Mouse (Mus musculus) neural tube, embryonic 13.5 days (tissue): ENCODE data around the gene Bcam. TPM values are rescaled to one million over a fixed set of nuclear protein-coding genes. Genes with fewer than 3 reads are reported as not detected.

Experiments used
- ATAC-seq: fragments of 200-750 bp; cut with Nextera tagmentation; 2 replicates; pipeline ENCODE4 v1.8.0; 2017; ENCODE audit warnings: low read depth, mild to moderate bottlenecking, moderate TSS enrichment, moderate library complexity
- H3K27ac ChIP-seq: fragments of 300-500 bp; sonication (generic); replicated peaks from 2 replicates; pipeline ENCODE4 v1.5.1; 2015; ENCODE audit warnings: moderate library complexity, mild to moderate bottlenecking, inconsistent platforms
- H3K27me3 ChIP-seq: fragments of 300-500 bp; sonication (generic); 2 replicates; pipeline ENCODE4 v1.6.1; 2015; ENCODE audit warnings: mild to moderate bottlenecking, inconsistent platforms
- H3K36me3 ChIP-seq: fragments of 300-500 bp; sonication (generic); 2 replicates; pipeline ENCODE4 v1.6.1; 2015; ENCODE audit warnings: mild to moderate bottlenecking, inconsistent platforms
- H3K4me1 ChIP-seq: fragments of 300-500 bp; sonication (generic); replicated peaks from 2 replicates; pipeline ENCODE4 v1.6.1; 2015; ENCODE audit warnings: inconsistent platforms
- H3K4me2 ChIP-seq: fragments of 300-500 bp; sonication (generic); 2 replicates; pipeline ENCODE4 v1.6.1; 2015; ENCODE audit warnings: inconsistent platforms, mild to moderate bottlenecking, moderate library complexity
- H3K4me3 ChIP-seq: fragments of 300-500 bp; sonication (generic); 2 replicates; pipeline ENCODE4 v1.5.1; 2015; ENCODE audit warnings: mild to moderate bottlenecking, inconsistent platforms
- H3K9ac ChIP-seq: fragments of 300-500 bp; sonication (generic); 2 replicates; pipeline ENCODE4 v1.6.1; 2015; ENCODE audit warnings: moderate library complexity, mild to moderate bottlenecking, inconsistent platforms
- H3K9me3 ChIP-seq: fragments of 300-500 bp; sonication (generic); 2 replicates; pipeline ENCODE4 v1.6.1; 2016; ENCODE audit warnings: inconsistent platforms
- WGBS: fragments of 180-500 bp; shearing (Covaris S2); methylation state at CpG from one replicate; pipeline ENCODE4 v1.1.7; 2015; 5-methylcytosine and 5-hydroxymethylcytosine counted together
- polyA plus RNA-seq: library from polyadenylated mRNA; unstranded; fragments of >200 nt; fragmentation: Nextera tagmentation; extraction: Ambion mirVana; gene quantifications from 2 replicates; pipeline ENCODE4 v1.2.1, GENCODE M21; 2015

Gene Bcam
- polyA plus RNA-seq, 1 experiment from 2014 or later = 16.6 TPM

DNA sequence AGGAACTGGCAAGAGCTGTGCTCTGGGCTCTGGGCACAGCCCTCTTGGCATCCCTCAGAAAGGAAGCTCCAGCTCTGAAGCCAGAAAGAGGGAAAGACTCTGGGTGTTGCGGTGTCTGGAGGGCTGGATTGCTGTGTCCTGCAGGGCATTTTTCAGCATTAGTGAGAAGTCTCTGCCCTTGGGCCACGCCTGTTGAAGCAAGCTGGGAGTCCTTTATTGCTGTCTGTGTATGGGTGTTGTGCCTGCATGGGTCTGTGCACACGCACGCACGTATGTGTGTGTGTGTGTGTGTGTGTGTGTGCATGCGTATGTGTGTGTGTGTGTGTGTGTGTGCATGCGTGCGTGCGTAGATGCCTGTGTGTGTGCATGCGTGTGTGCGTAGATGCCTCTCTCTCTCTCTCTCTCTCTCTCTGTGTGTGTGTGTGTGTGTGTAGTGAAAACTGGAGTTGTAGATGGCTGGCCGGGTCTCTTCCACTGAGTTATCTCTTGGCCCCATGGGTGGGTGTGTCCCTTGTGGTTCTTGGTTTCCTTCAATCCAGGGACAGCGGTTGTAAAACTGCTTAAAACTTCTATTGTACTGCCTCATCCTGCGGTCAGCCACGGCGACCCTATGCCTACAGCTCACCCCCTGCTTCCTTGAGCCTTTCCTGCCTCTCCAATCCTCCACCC lies 34.3 kb downstream of the Bcam start:
- 85% methylated on average over 16 of the region's 16 CpGs for WGBS
- H3K9ac ChIP-seq = no peak overlapping the region

DNA sequence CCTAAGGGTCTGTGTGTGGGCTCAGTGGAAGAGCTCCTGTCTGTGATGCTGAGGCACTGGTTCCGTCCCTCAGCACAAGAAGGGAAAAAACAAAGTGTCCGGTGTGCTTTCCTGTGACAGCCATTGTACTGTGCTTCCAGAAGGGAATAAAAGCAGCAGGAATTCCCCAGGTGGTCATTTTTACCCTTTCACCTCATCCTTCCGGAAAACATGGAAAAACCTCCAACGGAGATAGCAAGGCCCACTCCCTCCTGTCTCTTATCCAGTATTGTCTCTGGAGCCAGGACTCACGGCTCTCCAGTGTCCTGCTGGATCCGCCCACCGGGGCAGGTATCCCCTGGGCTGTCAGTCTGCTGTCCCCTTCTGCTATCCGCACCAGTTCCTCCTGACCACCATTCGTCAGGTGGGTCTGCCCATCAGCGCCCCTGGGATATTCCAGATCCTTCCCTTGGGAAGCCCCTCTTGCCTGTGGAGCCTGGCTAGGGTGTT lies 36.6 kb downstream of the Bcam start:
- Histone ChIP-seq H3K27ac (no peak overlapping the region), H3K9me3 (no peaks in the 10 kb centered on the region), H3K36me3 (peaks cover 85% of the 10 kb centered on the region), H3K27me3 (no peaks in the 10 kb centered on the region), H3K4me2 (no peak overlapping the region), H3K4me3 (no peak overlapping the region), H3K9ac (no peak overlapping the region), H3K4me1 (no peaks in the 10 kb centered on the region)
- ATAC-seq = no peak
- WGBS = 86% methylated on average over 10 of the region's 10 CpGs

More for the DNA sequence above, 34.3 kb downstream of the Bcam start:
- Histone ChIP-seq H3K9me3 (no peaks in the 10 kb centered on the region), H3K27ac (no peak overlapping the region), H3K27me3 (no peaks in the 10 kb centered on the region), H3K4me2 (no peak overlapping the region), H3K36me3 (peaks cover 72% of the 10 kb centered on the region), H3K4me1 (peaks cover 9% of the 10 kb centered on the region), H3K4me3 (no peak overlapping the region)
- no peak for ATAC-seq

GRCm38 (mm10) chr7:19726541-19726940 lies 44.3 kb downstream of the Bcam start:
- no peaks in the 10 kb centered on the region for H3K4me1 ChIP-seq
- 92% methylated on average over 4 of the region's 4 CpGs for WGBS
- H3K9ac ChIP-seq = no peak overlapping the region
- no peaks in the 10 kb centered on the region for H3K9me3 ChIP-seq
- H3K36me3 ChIP-seq = peaks cover 96% of the 10 kb centered on the region
- ATAC-seq = no peak
- no peak overlapping the region for H3K4me2 ChIP-seq
- no peaks in the 10 kb centered on the region for H3K27me3 ChIP-seq
- no peak overlapping the region for H3K4me3 ChIP-seq
- no peak overlapping the region for H3K27ac ChIP-seq

DNA sequence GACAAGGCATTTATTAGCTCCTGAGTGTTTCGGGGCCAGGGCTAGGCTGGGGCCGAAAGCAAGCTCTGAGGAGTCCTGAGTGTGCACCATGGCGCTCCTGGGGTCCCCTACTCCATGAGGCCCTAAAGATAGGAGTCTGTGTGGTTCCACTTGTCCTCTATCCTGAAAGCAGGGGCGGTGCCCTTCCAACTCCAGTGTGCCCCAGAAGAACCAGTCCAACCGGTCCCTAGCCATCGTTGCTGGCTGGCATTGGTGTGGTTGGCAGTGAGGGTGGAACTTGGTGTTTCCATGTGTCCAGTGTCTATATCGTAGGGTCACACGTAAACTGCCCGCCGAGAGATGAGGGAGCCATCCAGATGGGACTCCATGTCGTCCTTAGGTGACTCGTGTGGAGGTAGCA lies 46.6 kb downstream of the Bcam start:
- 93% methylated on average over 12 of the region's 12 CpGs for WGBS
- H3K27ac ChIP-seq = no peak overlapping the region
- H3K9me3 ChIP-seq = peaks cover 12% of the 10 kb centered on the region
- no peak overlapping the region for H3K4me3 ChIP-seq
- no peak overlapping the region for H3K4me2 ChIP-seq
- no peak for ATAC-seq
- H3K9ac ChIP-seq = no peak overlapping the region
- no peaks in the 10 kb centered on the region for H3K4me1 ChIP-seq
- peaks cover 84% of the 10 kb centered on the region for H3K36me3 ChIP-seq
- H3K27me3 ChIP-seq = no peaks in the 10 kb centered on the region

DNA sequence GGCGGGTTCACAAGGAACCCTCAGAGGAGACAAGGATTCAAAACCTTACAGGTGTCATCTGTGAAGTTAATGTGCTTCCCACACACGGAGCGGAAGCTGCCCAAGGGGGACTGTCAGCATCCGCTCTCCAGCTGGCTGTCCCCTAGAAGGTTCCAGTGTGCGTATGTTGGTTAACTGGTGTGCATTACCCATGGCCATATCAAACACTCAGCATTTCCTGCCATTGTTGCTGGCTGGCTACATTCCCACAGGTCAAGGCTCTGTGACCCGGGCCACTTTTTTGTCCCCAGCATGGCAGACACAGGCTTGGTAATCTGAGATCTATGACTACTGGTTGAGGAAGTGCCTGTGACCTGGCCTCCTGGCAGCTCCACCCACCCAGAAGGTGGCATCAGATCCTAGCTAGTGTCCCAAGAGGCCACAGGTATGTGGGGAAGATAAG lies 48.0 kb downstream of the Bcam start:
- Histone ChIP-seq H3K4me3 (no peak overlapping the region), H3K27ac (no peak overlapping the region), H3K4me1 (no peaks in the 10 kb centered on the region), H3K4me2 (no peak overlapping the region), H3K27me3 (no peaks in the 10 kb centered on the region), H3K9me3 (peaks cover 12% of the 10 kb centered on the region), H3K9ac (no peak overlapping the region), H3K36me3 (peaks cover 70% of the 10 kb centered on the region)
- no peak for ATAC-seq
- 92% methylated on average over 6 of the region's 6 CpGs for WGBS

GRCm38 (mm10) chr7:19719200-19719599 lies 51.6 kb downstream of the Bcam start:
- Histone ChIP-seq H3K9me3 (peaks cover 12% of the 10 kb centered on the region), H3K27ac (no peak overlapping the region), H3K4me1 (peaks cover 16% of the 10 kb centered on the region), H3K36me3 (peaks cover 41% of the 10 kb centered on the region), H3K27me3 (no peaks in the 10 kb centered on the region), H3K4me2 (no peak overlapping the region), H3K4me3 (no peak overlapping the region), H3K9ac (no peak overlapping the region)
- WGBS = 89% methylated on average over 4 of the region's 4 CpGs
- no peak for ATAC-seq

DNA sequence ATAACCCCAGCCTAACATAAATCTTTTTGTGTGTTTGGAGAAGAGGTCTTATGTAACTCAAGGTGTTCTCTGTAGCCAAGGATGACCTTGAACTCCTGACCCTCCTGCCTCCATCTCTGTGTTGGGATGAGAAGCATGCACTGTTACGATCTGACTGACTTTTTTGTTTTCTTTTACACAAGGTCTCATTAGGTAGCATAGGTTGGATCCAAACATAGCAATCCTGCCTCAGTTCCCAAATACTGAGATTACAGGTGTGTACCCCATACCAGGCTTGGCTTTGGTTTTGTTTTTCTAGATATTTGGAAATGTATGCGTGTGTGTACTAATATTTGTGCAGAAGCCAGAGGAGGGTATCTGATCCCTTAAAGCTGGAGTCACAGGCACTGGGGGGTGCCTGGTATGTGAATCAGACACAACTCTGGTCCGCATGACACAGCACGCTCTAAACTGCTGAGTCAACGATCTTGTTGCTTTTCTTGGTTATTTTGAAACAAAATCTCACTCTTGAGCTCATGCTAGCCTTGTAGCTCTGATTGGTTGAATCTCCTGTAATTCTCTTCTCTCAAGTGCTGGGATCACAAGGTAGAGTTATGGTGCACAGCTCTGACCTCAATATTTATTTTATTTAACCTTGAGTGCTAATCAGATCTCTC lies 52.4 kb downstream of the Bcam start:
- H3K4me1 ChIP-seq = peaks cover 24% of the 10 kb centered on the region
- H3K4me3 ChIP-seq = no peak overlapping the region
- no peak overlapping the region for H3K27ac ChIP-seq
- no peaks in the 10 kb centered on the region for H3K27me3 ChIP-seq
- 96% methylated on average over 5 of the region's 5 CpGs for WGBS
- ATAC-seq = no peak
- H3K9ac ChIP-seq = no peak overlapping the region
- peaks cover 36% of the 10 kb centered on the region for H3K36me3 ChIP-seq
- H3K4me2 ChIP-seq = no peak overlapping the region
- peaks cover 12% of the 10 kb centered on the region for H3K9me3 ChIP-seq

- Histone ChIP-seq H3K4me1 (peaks cover 24% of the 10 kb centered on the region), H3K27me3 (no peaks in the 10 kb centered on the region), H3K4me3 (no peak overlapping the region), H3K9ac (no peak overlapping the region), H3K27ac (no peak overlapping the region; the same call in 1 of the 2 replicates), H3K4me2 (no peak overlapping the region), H3K36me3 (peaks cover 33% of the 10 kb centered on the region), H3K9me3 (peaks cover 12% of the 10 kb centered on the region)
- no peak for ATAC-seq
- 88% methylated on average over 4 of the region's 4 CpGs for WGBS
Observed at GRCm38 (mm10) chr7:19717346-19717745, 53.5 kb downstream of the Bcam start.

GRCm38 (mm10) chr7:19716822-19717221 lies 54.0 kb downstream of the Bcam start:
- H3K4me2 ChIP-seq = peak overlapping the region; percentile 55
- H3K27me3 ChIP-seq = no peaks in the 10 kb centered on the region
- ATAC-seq = no peak
- 0 out of 2 replicates have a peak overlapping the region, but pooled peaks have one; percentile 31 for H3K4me3 ChIP-seq
- peaks cover 12% of the 10 kb centered on the region for H3K9me3 ChIP-seq
- H3K36me3 ChIP-seq = peaks cover 35% of the 10 kb centered on the region
- H3K4me1 ChIP-seq = peaks cover 24% of the 10 kb centered on the region
- WGBS = 95% methylated on average over 2 of the region's 2 CpGs
- peak overlapping the region; percentile 60 for H3K9ac ChIP-seq
- peak overlapping the region; percentile 82 for H3K27ac ChIP-seq

- H3K9ac ChIP-seq = peak overlapping the region; percentile 60
- peaks cover 9% of the 10 kb centered on the region for H3K9me3 ChIP-seq
- H3K27me3 ChIP-seq = no peaks in the 10 kb centered on the region
- peaks cover 36% of the 10 kb centered on the region for H3K36me3 ChIP-seq
- ATAC-seq = no peak
- peak overlapping the region; percentile 82 for H3K27ac ChIP-seq
- peak overlapping the region; percentile 31 for H3K4me3 ChIP-seq
- H3K4me1 ChIP-seq = peaks cover 24% of the 10 kb centered on the region
- peak overlapping the region; percentile 55 for H3K4me2 ChIP-seq
- 6% methylated on average over 18 of the region's 18 CpGs for WGBS
Observed at GRCm38 (mm10) chr7:19716055-19716682, 54.6 kb downstream of the Bcam start.

DNA sequence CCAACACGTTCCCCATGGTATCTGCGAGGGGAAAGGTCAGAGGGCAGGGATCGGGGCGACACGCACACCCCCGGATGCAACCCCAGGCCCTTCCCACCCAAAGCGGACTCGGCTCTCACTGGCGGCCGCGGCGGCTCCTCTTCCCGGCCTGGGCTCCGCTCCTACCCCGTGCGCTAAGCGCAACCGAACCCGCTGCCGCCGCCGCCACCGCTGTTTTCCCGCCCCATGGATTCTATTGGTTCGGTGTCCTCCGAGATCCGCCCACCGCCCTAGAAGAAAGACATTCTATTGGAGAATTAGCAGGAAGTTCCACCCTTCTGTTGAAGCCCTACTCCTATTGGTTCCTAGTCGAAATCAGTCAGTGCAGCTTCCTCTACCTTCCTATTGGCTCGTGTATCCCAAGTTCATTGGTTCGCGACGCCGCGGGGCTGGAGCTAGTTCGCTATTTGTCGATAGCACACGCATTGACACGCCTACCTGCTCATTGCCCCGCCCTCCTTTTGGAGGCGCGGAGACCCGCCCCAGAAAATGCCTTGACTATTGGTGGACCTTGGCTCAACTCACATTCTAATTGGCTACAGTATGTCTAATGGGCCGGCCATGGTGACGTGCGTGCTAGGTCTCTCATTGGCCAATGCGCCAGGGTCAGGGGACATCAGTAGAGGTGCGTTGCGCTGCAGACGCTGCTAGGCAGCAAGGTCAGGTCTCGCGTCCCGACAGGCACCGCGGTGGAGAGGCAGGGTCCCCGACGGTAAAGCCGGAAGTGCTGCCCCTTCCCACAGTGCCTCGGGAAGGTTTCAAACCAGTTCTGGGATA lies 55.4 kb downstream of the Bcam start, which contains the start of gene Tomm40:
Tomm40 (minus strand) TSS at position 200 of the 816 bp plus-strand sequence.
- ATAC-seq = peak; percentile 99
- H3K4me3 ChIP-seq = peak within 1 kb of the TSS; percentile 98
- under 1% methylated on average over 59 of the region's 59 CpGs for WGBS
- H3K9ac ChIP-seq = peak within 1 kb of the TSS; percentile 97
- 0 out of 2 replicates have a peak, but pooled peaks cover 1% of the 10 kb centered on the region for H3K9me3 ChIP-seq
- peak within 1 kb of the TSS; percentile 98 for H3K4me2 ChIP-seq
- H3K27me3 ChIP-seq = no peaks in the 10 kb centered on the region
- peak within 1 kb of the TSS; percentile 84 for H3K27ac ChIP-seq
- peaks cover 34% of the 10 kb centered on the region for H3K36me3 ChIP-seq
- peaks cover 24% of the 10 kb centered on the region for H3K4me1 ChIP-seq
